Mouse (Mus musculus) embryonic facial prominence, embryonic 11.5 days (tissue): Measurements from ENCODE around the gene Myl7. TPM values are rescaled to one million over a fixed set of nuclear protein-coding genes. Genes with fewer than 3 reads are reported as not detected.

ENCODE experiments used
- ATAC-seq: fragments of 200-750 bp; cut with Nextera tagmentation; replicated peaks from 2 replicates; pipeline ENCODE4 v1.8.0; 2017; ENCODE audit warnings: low read depth; ENCODE audit not compliant: insufficient number of reproducible peaks, low FRiP score, low TSS enrichment
- DNase-seq: peaks from one replicate; pipeline ENCODE4 v3.0.0-alpha.2; 2015; ENCODE audit warnings: low spot score
- H3K27ac ChIP-seq: fragments of 300-500 bp; sonication (generic); replicated peaks from 2 replicates; pipeline ENCODE4 v1.5.1; 2014; ENCODE audit warnings: mild to moderate bottlenecking, low read depth, low read length, control low read depth
- H3K27me3 ChIP-seq: fragments of 300-500 bp; sonication (generic); 2 replicates; pipeline ENCODE4 v1.6.1; 2014; ENCODE audit warnings: mild to moderate bottlenecking, low read length, moderate library complexity, mixed read lengths; ENCODE audit not compliant: control insufficient read depth, insufficient read depth
- H3K36me3 ChIP-seq: fragments of 300-500 bp; sonication (generic); replicated peaks from 2 replicates; pipeline ENCODE4 v1.6.1; 2014; ENCODE audit warnings: low read depth, mild to moderate bottlenecking, low read length, moderate library complexity, mixed read lengths; ENCODE audit not compliant: control insufficient read depth, insufficient read depth
- H3K4me1 ChIP-seq: fragments of 300-500 bp; sonication (generic); 2 replicates; pipeline ENCODE4 v1.6.1; 2014; ENCODE audit warnings: low read length, mixed read lengths; ENCODE audit not compliant: control insufficient read depth, insufficient read depth
- H3K4me2 ChIP-seq: fragments of 300-500 bp; sonication (generic); 2 replicates; pipeline ENCODE4 v1.6.1; 2014; ENCODE audit warnings: low read depth, mild to moderate bottlenecking, control low read depth, low read length, moderate library complexity
- H3K4me3 ChIP-seq: fragments of 300-500 bp; sonication (generic); 2 replicates; pipeline ENCODE4 v1.5.1; 2014; ENCODE audit warnings: low read depth, low read length, control low read depth
- H3K9ac ChIP-seq: fragments of 300-500 bp; sonication (generic); replicated peaks from 2 replicates; pipeline ENCODE4 v1.6.1; 2014; ENCODE audit warnings: mild to moderate bottlenecking, control low read depth, low read length
- H3K9me3 ChIP-seq: fragments of 300-500 bp; sonication (generic); replicated peaks from 2 replicates; pipeline ENCODE4 v1.6.1; 2016; ENCODE audit warnings: mild to moderate bottlenecking, low read length, inconsistent platforms, mixed read lengths; ENCODE audit not compliant: control insufficient read depth
- WGBS: fragments of 180-500 bp; shearing (Covaris S2); extraction: QIAGEN DNeasy Blood & Tissue Kit; methylation state at CpG from one replicate; pipeline ENCODE4 v1.1.7; 2014; 5-methylcytosine and 5-hydroxymethylcytosine counted together
- polyA plus RNA-seq: library from polyadenylated mRNA; unstranded; fragments of >200 nt; fragmentation: Nextera tagmentation; extraction: Ambion mirVana; gene quantifications from 2 replicates; pipeline ENCODE4 v1.2.1, GENCODE M21; 2014

The Myl7 gene
- polyA plus RNA-seq, 1 experiment from 2014 or later, result 25.4 TPM

- peaks cover 5% of the 10 kb centered on the region for H3K27me3 ChIP-seq
Observed at GRCm38 (mm10) chr11:5861678-5862393, 36.7 kb downstream of the Myl7 start, which contains the start of gene Aebp1. TSS of gene Aebp1 (plus strand) at chr11:5861947.

GRCm38 (mm10) chr11:5860639-5861038, 37.9 kb downstream of the Myl7 start:
- H3K4me1 ChIP-seq, result peaks cover 2% of the 10 kb centered on the region; the same call in 1 of the 2 replicates
- H3K9ac ChIP-seq, result no peak overlapping the region
- 68% methylated on average over 6 of the region's 6 CpGs for WGBS
- H3K9me3 ChIP-seq, result no peaks in the 10 kb centered on the region
- H3K4me2 ChIP-seq, result no peak overlapping the region
- no peak overlapping the region for H3K27ac ChIP-seq
- DNase-seq (no peak), ATAC-seq (no peak)
- H3K4me3 ChIP-seq, result no peak overlapping the region
- no peaks in the 10 kb centered on the region for H3K36me3 ChIP-seq
- H3K27me3 ChIP-seq, result peaks cover 5% of the 10 kb centered on the region

More at GRCm38 (mm10) chr11:5861678-5862393, 36.7 kb downstream of the Myl7 start, which contains the start of gene Aebp1:
- peak within 1 kb of the TSS; percentile 66 for H3K4me2 ChIP-seq
- H3K9ac ChIP-seq, result peak within 1 kb of the TSS; percentile 56
- peak within 1 kb of the TSS; percentile 35 for H3K4me3 ChIP-seq
- H3K36me3 ChIP-seq, result no peaks in the 10 kb centered on the region
- ATAC-seq, result peak; percentile 49
- no peak within 1 kb of the TSS for H3K27ac ChIP-seq
- whole genome bisulfite sequencing, result 4% methylated on average over 58 of the region's 59 CpGs
- H3K4me1 ChIP-seq, result peaks cover 2% of the 10 kb centered on the region; the same call in 1 of the 2 replicates
- DNase-seq, result peak; percentile 62
- no peaks in the 10 kb centered on the region for H3K9me3 ChIP-seq

- no peak overlapping the region for H3K4me2 ChIP-seq
- no peaks in the 10 kb centered on the region for H3K36me3 ChIP-seq
- no peak overlapping the region for H3K9ac ChIP-seq
- H3K9me3 ChIP-seq, result no peaks in the 10 kb centered on the region
- no peak overlapping the region for H3K4me3 ChIP-seq
- ATAC-seq (no peak), DNase-seq (no peak)
- H3K4me1 ChIP-seq, result peaks cover 2% of the 10 kb centered on the region; the same call in 1 of the 2 replicates
- H3K27ac ChIP-seq, result no peak overlapping the region
- 83% methylated on average over 13 of the region's 13 CpGs for WGBS
- H3K27me3 ChIP-seq, result peaks cover 5% of the 10 kb centered on the region
Observed at GRCm38 (mm10) chr11:5859883-5860550, 38.6 kb downstream of the Myl7 start.

- Histone ChIP-seq H3K9me3 (no peaks in the 10 kb centered on the region), H3K4me2 (no peak overlapping the region), H3K27me3 (peaks cover 5% of the 10 kb centered on the region), H3K36me3 (no peaks in the 10 kb centered on the region), H3K9ac (no peak overlapping the region), H3K4me1 (peaks cover 2% of the 10 kb centered on the region; the same call in 1 of the 2 replicates), H3K27ac (no peak overlapping the region), H3K4me3 (no peak overlapping the region)
- ATAC-seq, result no peak
- no peak for DNase-seq
- WGBS, result 65% methylated on average over 1 of the region's 1 CpGs
Observed at GRCm38 (mm10) chr11:5858723-5859122, 39.9 kb downstream of the Myl7 start.

- no peak overlapping the region for H3K27ac ChIP-seq
- H3K4me1 ChIP-seq, result no peaks in the 10 kb centered on the region
- H3K4me2 ChIP-seq, result no peak overlapping the region
- no peak for ATAC-seq
- H3K36me3 ChIP-seq, result no peaks in the 10 kb centered on the region
- H3K9ac ChIP-seq, result no peak overlapping the region
- DNase-seq, result no peak
- H3K9me3 ChIP-seq, result no peaks in the 10 kb centered on the region
- H3K27me3 ChIP-seq, result peaks cover 5% of the 10 kb centered on the region; the same call in 1 of the 2 replicates
- WGBS, result 86% methylated on average over 8 of the region's 8 CpGs
- H3K4me3 ChIP-seq, result no peak overlapping the region
Observed at GRCm38 (mm10) chr11:5856479-5857130, 42.0 kb downstream of the Myl7 start.

- no peaks in the 10 kb centered on the region for H3K36me3 ChIP-seq
- no peaks in the 10 kb centered on the region for H3K4me1 ChIP-seq
- H3K9me3 ChIP-seq, result no peaks in the 10 kb centered on the region
- H3K4me3 ChIP-seq, result no peak overlapping the region
- H3K9ac ChIP-seq, result no peak overlapping the region
- 37% methylated on average over 7 of the region's 7 CpGs for WGBS
- H3K27ac ChIP-seq, result no peak overlapping the region
- DNase-seq, result peak; percentile 20
- no peak for ATAC-seq
- peaks cover 2% of the 10 kb centered on the region; the same call in 1 of the 2 replicates for H3K27me3 ChIP-seq
- no peak overlapping the region for H3K4me2 ChIP-seq
Observed at GRCm38 (mm10) chr11:5855902-5856301, 42.7 kb downstream of the Myl7 start.

GRCm38 (mm10) chr11:5855481-5855880, 43.1 kb downstream of the Myl7 start:
- H3K9me3 ChIP-seq, result no peaks in the 10 kb centered on the region
- DNase-seq, result no peak
- no peak overlapping the region for H3K9ac ChIP-seq
- H3K27me3 ChIP-seq, result 0 out of 2 replicates have a peak, but pooled peaks cover 2% of the 10 kb centered on the region
- no peaks in the 10 kb centered on the region for H3K36me3 ChIP-seq
- no peak for ATAC-seq
- H3K4me2 ChIP-seq, result no peak overlapping the region
- no peaks in the 10 kb centered on the region for H3K4me1 ChIP-seq
- no peak overlapping the region for H3K4me3 ChIP-seq
- H3K27ac ChIP-seq, result no peak overlapping the region
